Mouse (Mus musculus) kidney, adult 2 months (tissue): ENCODE measurements around the gene Flcn.

Source experiments
- CTCF ChIP-seq: fragments of 200-500 bp; conservative IDR thresholded peaks from 2 replicates; pipeline ENCODE4 v1.5.1; 2011; ENCODE audit warnings: low read depth, mild to moderate bottlenecking, control low read depth, low read length, moderate library complexity, mixed read lengths; ENCODE audit not compliant: insufficient read depth, insufficient read length
- POLR2A ChIP-seq: fragments of 200-500 bp; IDR thresholded peaks from one replicate; pipeline ENCODE4 v1.6.1; 2011; ENCODE audit warnings: low read depth, low read length, control low read depth

DNA sequence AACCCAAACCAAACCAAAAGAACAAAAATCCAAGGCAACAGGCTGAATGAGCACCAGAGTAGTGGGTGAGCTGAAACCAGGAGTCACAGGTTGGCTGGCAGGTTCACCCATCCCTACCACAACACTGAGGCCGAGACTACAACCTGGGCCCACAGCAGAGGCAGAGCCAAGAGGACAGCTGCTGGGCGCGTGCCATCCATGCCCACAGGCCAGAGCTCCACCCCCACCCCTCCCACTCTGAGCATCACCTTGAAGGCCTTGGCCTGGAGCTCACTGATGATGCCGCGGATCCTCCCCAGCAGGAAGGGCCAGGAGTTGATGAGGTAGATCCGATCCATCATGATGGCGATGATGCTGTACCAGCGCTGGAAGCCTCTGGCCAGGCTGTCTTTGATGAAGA is 7.9 kb downstream of the Flcn start:
- TF ChIP-seq POLR2A: no peak
- TF ChIP-seq CTCF: no peak
